In genomic region chr7:34208027-34208745, GRCm38 (mm10) we compare ENCODE assay signal across 20 mouse cellular contexts. TPM values are rescaled to one million over a fixed set of nuclear protein-coding genes. Genes with fewer than 3 reads are reported as not detected.
DNase-seq lines count a peak whose midpoint lies in the region; ATAC-seq and TF ChIP-seq lines count a peak whose summit lies in the region.
"Had no signal": no experiment of that assay in that cellular context is flagged by ENCODE, and none has a peak within 500 bp of the region (broad histone marks: within the 10 kb centered on the region; RNA-seq: fewer than 3 reads in every experiment).

No protein-coding gene starts in this region.

- no peak for TF ChIP-seq POLR2A in brain, embryonic 14.5 days (IDR thresholded peaks at IDR 0.05; ENCODE audit: borderline replicate concordance, extremely low read depth, insufficient read depth, insufficient read length, poor library complexity, severe bottlenecking)

- no peak for ATAC-seq in heart, postnatal 0 days (ENCODE audit: insufficient read depth, low read depth)
- ATAC-seq in midbrain, embryonic 11.5 days (ENCODE audit: low FRiP score), result no peak
- no peak for ATAC-seq in midbrain, embryonic 14.5 days (ENCODE audit: low FRiP score, low TSS enrichment)
- ATAC-seq: forebrain, embryonic 14.5 days; midbrain, embryonic 15.5 days had no signal

- no peaks in the 10 kb centered on the region for H3K27me3 ChIP-seq in heart, postnatal 0 days (ENCODE audit: control insufficient read depth, insufficient read depth, low read length)
- no peaks in the 10 kb centered on the region for H3K27me3 ChIP-seq in midbrain, embryonic 11.5 days (ENCODE audit: control insufficient read depth, insufficient read depth, low read length)
- H3K27me3 ChIP-seq in midbrain, embryonic 14.5 days (ENCODE audit: control insufficient read depth, insufficient read depth, low read length), result no peaks in the 10 kb centered on the region
- H3K27me3 ChIP-seq: embryonic facial prominence, embryonic 12.5 days; midbrain, embryonic 15.5 days; neural tube, embryonic 13.5 days had no signal

- H3K9me3 ChIP-seq in heart, postnatal 0 days (replicated peaks; ENCODE audit: control insufficient read depth, low read length), result no peaks in the 10 kb centered on the region
- no peaks in the 10 kb centered on the region for H3K9me3 ChIP-seq in midbrain, embryonic 11.5 days (ENCODE audit: control insufficient read depth, low read length)
- no peaks in the 10 kb centered on the region for H3K9me3 ChIP-seq in midbrain, embryonic 14.5 days (ENCODE audit: control insufficient read depth, low read length)
- H3K9me3 ChIP-seq: embryonic facial prominence, embryonic 12.5 days; midbrain, embryonic 15.5 days; neural tube, embryonic 13.5 days had no signal

- peak; percentile 27; the same call in 1 of the 2 replicates for TF ChIP-seq CTCF in heart, postnatal 0 days (IDR thresholded peaks at IDR 0.05; ENCODE audit: low read depth)
- TF ChIP-seq CTCF in brain, embryonic 14.5 days (IDR thresholded peaks at IDR 0.05; ENCODE audit: borderline replicate concordance, extremely low read depth, insufficient read depth, insufficient read length), result peak; percentile 9; the same call in 1 of the 2 replicates

- peaks cover 100% of the 10 kb centered on the region for H3K36me3 ChIP-seq in heart, postnatal 0 days (replicated peaks; ENCODE audit: control insufficient read depth, insufficient read depth, low read length)
- peaks cover 64% of the 10 kb centered on the region for H3K36me3 ChIP-seq in midbrain, embryonic 11.5 days (ENCODE audit: control insufficient read depth, insufficient read depth, low read length)
- H3K36me3 ChIP-seq in midbrain, embryonic 14.5 days (ENCODE audit: control insufficient read depth, insufficient read depth, low read length), result peaks cover 96% of the 10 kb centered on the region

- no peak overlapping the region for H3K4me2 ChIP-seq in heart, postnatal 0 days (ENCODE audit: low read depth, low read length)
- no peak overlapping the region for H3K4me2 ChIP-seq in midbrain, embryonic 11.5 days
- H3K4me2 ChIP-seq in midbrain, embryonic 14.5 days (ENCODE audit: low read length), result no peak overlapping the region
- H3K4me2 ChIP-seq: embryonic facial prominence, embryonic 12.5 days; midbrain, embryonic 15.5 days; neural tube, embryonic 13.5 days had no signal

- no peak overlapping the region for H3K4me3 ChIP-seq in heart, postnatal 0 days (ENCODE audit: low read depth, low read length)
- H3K4me3 ChIP-seq in midbrain, embryonic 11.5 days (ENCODE audit: low read depth, low read length), result no peak overlapping the region
- no peak overlapping the region for H3K4me3 ChIP-seq in midbrain, embryonic 14.5 days (replicated peaks; ENCODE audit: low read depth, low read length)
- H3K4me3 ChIP-seq: embryonic facial prominence, embryonic 12.5 days; midbrain, embryonic 15.5 days; neural tube, embryonic 13.5 days had no signal

- no peak overlapping the region for H3K9ac ChIP-seq in heart, postnatal 0 days (replicated peaks; ENCODE audit: low read depth, low read length)
- no peak overlapping the region for H3K9ac ChIP-seq in midbrain, embryonic 11.5 days (ENCODE audit: low read length)
- no peak overlapping the region for H3K9ac ChIP-seq in midbrain, embryonic 14.5 days (replicated peaks; ENCODE audit: low read length)
- H3K9ac ChIP-seq: embryonic facial prominence, embryonic 12.5 days; midbrain, embryonic 15.5 days; neural tube, embryonic 13.5 days had no signal

- DNase-seq in heart, postnatal 0 days (ENCODE audit: low spot score), result no peak
- DNase-seq in heart, postnatal 14 days, result no peak
- DNase-seq in midbrain, embryonic 11.5 days (ENCODE audit: low spot score, missing footprints), result peak; percentile 59
- no peak for DNase-seq in midbrain, embryonic 14.5 days
- no peak for DNase-seq in brain, embryonic 14.5 days (ENCODE audit: low read depth)
- no peak for DNase-seq in T-cell, adult 2 months (ENCODE audit: low spot score)
- no peak for DNase-seq in frontal cortex, postnatal 14 days (ENCODE audit: low spot score in 2 of 2)
- no peak for DNase-seq in right cerebral cortex, adult 18-20 months
- DNase-seq: cerebellum, postnatal 10 days; gastrocnemius, postnatal 14 days; kidney, adult 18-20 months; left cerebral cortex, postnatal 4 days; thymus, adult 2 months had no signal

- WGBS in heart, postnatal 0 days, result 85% methylated on average over 9 of the region's 9 CpGs
- 93% methylated on average over 9 of the region's 9 CpGs for whole genome bisulfite sequencing in midbrain, embryonic 11.5 days
- 90% methylated on average over 9 of the region's 9 CpGs for WGBS in midbrain, embryonic 14.5 days

- H3K27ac ChIP-seq in heart, postnatal 0 days (ENCODE audit: low read depth), result no peak overlapping the region
- no peak overlapping the region for H3K27ac ChIP-seq in midbrain, embryonic 11.5 days (ENCODE audit: low read depth, low read length)
- H3K27ac ChIP-seq in midbrain, embryonic 14.5 days (replicated peaks; ENCODE audit: low read depth, low read length), result no peak overlapping the region
- H3K27ac ChIP-seq: embryonic facial prominence, embryonic 12.5 days; midbrain, embryonic 15.5 days; neural tube, embryonic 13.5 days had no signal

- intact Hi-C loops in heart, postnatal 14 days (cut with DNase I), result no loop called here

- H3K4me1 ChIP-seq in heart, postnatal 0 days (ENCODE audit: control insufficient read depth, insufficient read depth), result no peaks in the 10 kb centered on the region
- H3K4me1 ChIP-seq in midbrain, embryonic 11.5 days (ENCODE audit: control insufficient read depth, insufficient read depth, low read length), result no peaks in the 10 kb centered on the region
- H3K4me1 ChIP-seq in midbrain, embryonic 14.5 days (ENCODE audit: control insufficient read depth, insufficient read depth, low read length), result no peaks in the 10 kb centered on the region
- H3K4me1 ChIP-seq: embryonic facial prominence, embryonic 12.5 days; midbrain, embryonic 15.5 days; neural tube, embryonic 13.5 days had no signal

- no peak for TF ChIP-seq EP300 in heart, postnatal 0 days (IDR thresholded peaks at IDR 0.05; ENCODE audit: low read depth)

RNA-seq across cellular contexts. Expression of gene Pdcd2l, which starts 11.7 kb away (rescaled TPM):
- 32.5 and 41.9 TPM in 2 replicates for total RNA-seq in heart, postnatal 0 days (2014; rRNA removed; ENCODE audit: low replicate concordance)
- 41.7 and 44.0 TPM in 2 replicates for polyA plus RNA-seq in heart, postnatal 0 days (2015; fragmentation: Nextera tagmentation; extraction: Ambion mirVana)
- total RNA-seq in heart, postnatal 14 days (2021), result 10 to 100 TPM; 16.2 to 19.2 TPM
- polyA plus RNA-seq in midbrain, embryonic 11.5 days (2014; fragmentation: Nextera tagmentation; extraction: Ambion mirVana), result 63.0 and 68.3 TPM in 2 replicates
- 67.7 and 77.4 TPM in 2 replicates for polyA plus RNA-seq in midbrain, embryonic 14.5 days (2014; fragmentation: Nextera tagmentation; extraction: Ambion mirVana)
- polyA plus RNA-seq in brain, embryonic 14.5 days (2012; rRNA removed), result 48.7 and 66.3 TPM in 2 replicates

RNA-seq across cellular contexts. Expression of gene Gpi1, which starts 21.9 kb away (rescaled TPM):
- 645 and 692 TPM in 2 replicates for total RNA-seq in heart, postnatal 0 days (2014; rRNA removed; ENCODE audit: low replicate concordance)
- polyA plus RNA-seq in heart, postnatal 0 days (2015; fragmentation: Nextera tagmentation; extraction: Ambion mirVana), result 587 and 618 TPM in 2 replicates
- 100 to 1,000 TPM; 507 to 526 TPM for total RNA-seq in heart, postnatal 14 days (2021)
- 277 and 282 TPM in 2 replicates for polyA plus RNA-seq in midbrain, embryonic 11.5 days (2014; fragmentation: Nextera tagmentation; extraction: Ambion mirVana)
- 192 and 216 TPM in 2 replicates for polyA plus RNA-seq in midbrain, embryonic 14.5 days (2014; fragmentation: Nextera tagmentation; extraction: Ambion mirVana)
- 209 and 273 TPM in 2 replicates for polyA plus RNA-seq in brain, embryonic 14.5 days (2012; rRNA removed)

RNA-seq across cellular contexts. Expression of gene Uba2, which starts 38.8 kb away (rescaled TPM):
- total RNA-seq in heart, postnatal 0 days (2014; rRNA removed; ENCODE audit: low replicate concordance), result 54.8 and 57.3 TPM in 2 replicates
- 55.7 and 59.3 TPM in 2 replicates for polyA plus RNA-seq in heart, postnatal 0 days (2015; fragmentation: Nextera tagmentation; extraction: Ambion mirVana)
- total RNA-seq in heart, postnatal 14 days (2021), result 10 to 100 TPM; 34.6 to 38.9 TPM
- 273 and 283 TPM in 2 replicates for polyA plus RNA-seq in midbrain, embryonic 11.5 days (2014; fragmentation: Nextera tagmentation; extraction: Ambion mirVana)
- 159 and 203 TPM in 2 replicates for polyA plus RNA-seq in midbrain, embryonic 14.5 days (2014; fragmentation: Nextera tagmentation; extraction: Ambion mirVana)
- polyA plus RNA-seq in brain, embryonic 14.5 days (2012; rRNA removed), result 133 and 136 TPM in 2 replicates

RNA-seq across cellular contexts. Expression of gene Gm6096, which starts 42.7 kb away (rescaled TPM):
- total RNA-seq in heart, postnatal 0 days (2014; rRNA removed; ENCODE audit: low replicate concordance), result not detected in 2 replicates
- 0.32 TPM in 1 of 2 replicates, not detected in the other for polyA plus RNA-seq in heart, postnatal 0 days (2015; fragmentation: Nextera tagmentation; extraction: Ambion mirVana)
- not detected for total RNA-seq in heart, postnatal 14 days (2021)
- polyA plus RNA-seq in midbrain, embryonic 11.5 days (2014; fragmentation: Nextera tagmentation; extraction: Ambion mirVana), result 0.44 TPM in 1 of 2 replicates, not detected in the other
- polyA plus RNA-seq in midbrain, embryonic 14.5 days (2014; fragmentation: Nextera tagmentation; extraction: Ambion mirVana), result 0.84 TPM in 1 of 2 replicates, not detected in the other
- not detected in 2 replicates for polyA plus RNA-seq in brain, embryonic 14.5 days (2012; rRNA removed)
- total RNA-seq: gastrocnemius, postnatal 14 days; heart, postnatal 25 days; left cerebral cortex, postnatal 4 days had no signal
- polyA plus RNA-seq: embryonic facial prominence, embryonic 12.5 days; forebrain, embryonic 14.5 days; lung, embryonic 16.5 days; midbrain, embryonic 15.5 days; neural tube, embryonic 13.5 days; spleen, adult 2 months; thymus, adult 2 months had no signal
